Mouse (Mus musculus): ENCODE data around the gene Otub1. TPM values are rescaled to one million over a fixed set of nuclear protein-coding genes. Genes with fewer than 3 reads are reported as not detected.
A peak's percentile ranks its signal among the peaks of the same experiment; 100 is the strongest.

Gene Otub1
- polyA plus RNA-seq, 1 experiment from 2014 or later = 262 TPM

DNA sequence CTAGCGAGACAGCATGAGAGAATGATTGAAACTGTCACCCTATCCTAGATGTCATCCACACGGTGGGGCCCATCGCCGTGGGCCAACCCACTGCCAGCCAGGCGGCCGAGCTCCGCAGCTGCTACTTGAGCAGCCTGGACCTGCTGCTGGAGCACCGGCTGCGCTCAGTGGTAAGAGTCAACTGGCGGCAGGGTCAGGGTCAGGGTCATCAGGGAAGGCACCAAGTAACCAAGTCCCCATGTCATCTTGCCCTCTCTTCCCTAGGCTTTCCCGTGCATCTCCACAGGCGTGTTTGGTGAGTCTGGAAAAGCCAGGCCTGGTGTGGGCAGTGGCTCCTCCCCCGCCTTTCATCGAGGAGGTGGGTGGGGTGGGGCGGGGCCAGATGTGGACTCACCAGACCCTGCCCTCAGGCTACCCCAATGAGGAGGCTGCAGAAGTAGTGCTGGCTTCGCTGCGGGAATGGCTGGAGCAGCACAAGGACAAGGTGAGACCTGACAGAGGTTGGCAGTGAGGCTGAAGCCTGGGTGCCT lies 9.3 kb downstream of the Otub1 start:
- WGBS = 15% methylated on average over 17 of the region's 17 CpGs
- Histone ChIP-seq H3K36me3 (ENCODE audit: control insufficient read depth, insufficient read depth, low read length) (peaks cover 48% of the 10 kb centered on the region), H3K27me3 (replicated peaks; ENCODE audit: control insufficient read depth, insufficient read depth, low read length) (no peaks in the 10 kb centered on the region), H3K4me3 (ENCODE audit: low read depth, low read length) (no peak overlapping the region), H3K4me2 (ENCODE audit: low read length) (no peak overlapping the region), H3K27ac (ENCODE audit: low read depth, low read length) (no peak overlapping the region), H3K9me3 (replicated peaks; ENCODE audit: control insufficient read depth, low read length) (no peaks in the 10 kb centered on the region), H3K4me1 (ENCODE audit: control insufficient read depth, insufficient read depth, low read length) (peaks cover 12% of the 10 kb centered on the region), H3K9ac (ENCODE audit: low read length) (no peak overlapping the region)
- DNase-seq (ENCODE audit: low spot score) = no peak
- peak; percentile 15; the same call in 1 of the 2 replicates for ATAC-seq

DNA sequence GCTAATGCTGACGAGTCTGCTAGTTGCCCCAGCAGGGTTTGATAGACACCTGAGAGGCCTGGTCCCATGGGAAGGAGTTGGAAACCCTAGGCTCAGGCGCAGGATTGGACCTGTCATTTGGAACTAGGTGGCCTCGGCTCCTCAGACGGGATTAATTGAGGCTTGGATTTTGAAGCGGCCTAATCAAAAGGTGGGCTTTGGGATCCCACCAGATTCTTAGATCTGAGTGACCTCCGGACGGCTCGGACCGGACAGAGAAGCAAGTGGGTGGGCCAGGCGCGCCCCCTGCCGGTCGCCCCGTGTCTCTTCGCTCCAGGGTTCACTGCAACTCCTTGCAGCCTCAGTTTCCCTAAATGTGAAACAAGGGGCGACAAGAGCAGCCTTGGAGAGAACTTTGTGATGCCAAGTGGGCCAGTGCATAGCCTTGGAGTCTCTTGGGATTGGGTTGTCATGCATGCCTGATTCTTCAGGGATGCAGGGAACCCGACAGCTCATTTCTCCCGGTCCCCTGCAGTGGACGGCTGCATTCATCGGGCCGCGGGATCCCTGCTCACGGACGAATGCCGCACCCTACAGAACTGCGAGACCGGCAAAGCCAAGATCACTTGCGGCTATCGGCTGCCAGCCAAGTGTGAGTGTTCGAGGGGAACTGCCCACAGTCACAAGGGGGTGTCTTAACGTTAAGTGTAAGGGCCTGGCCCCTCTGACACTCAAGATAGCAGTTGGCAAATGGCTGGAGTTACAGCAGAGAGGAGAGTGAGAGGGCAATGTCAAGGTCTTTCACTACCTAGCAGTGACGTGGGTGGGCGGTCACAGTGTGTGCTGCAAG lies 10.0 kb downstream of the Otub1 start:
- Histone ChIP-seq H3K9me3 (replicated peaks; ENCODE audit: control insufficient read depth, low read length) (no peaks in the 10 kb centered on the region), H3K4me3 (ENCODE audit: low read depth, low read length) (no peak overlapping the region), H3K36me3 (ENCODE audit: control insufficient read depth, insufficient read depth, low read length) (peaks cover 41% of the 10 kb centered on the region), H3K9ac (ENCODE audit: low read length) (no peak overlapping the region), H3K4me2 (ENCODE audit: low read length) (no peak overlapping the region), H3K27me3 (replicated peaks; ENCODE audit: control insufficient read depth, insufficient read depth, low read length) (no peaks in the 10 kb centered on the region), H3K27ac (ENCODE audit: low read depth, low read length) (no peak overlapping the region), H3K4me1 (ENCODE audit: control insufficient read depth, insufficient read depth, low read length) (peaks cover 15% of the 10 kb centered on the region)
- no peak for ATAC-seq
- DNase-seq (ENCODE audit: low spot score) = peak; percentile 59
- WGBS = 14% methylated on average over 33 of the region's 33 CpGs

DNA sequence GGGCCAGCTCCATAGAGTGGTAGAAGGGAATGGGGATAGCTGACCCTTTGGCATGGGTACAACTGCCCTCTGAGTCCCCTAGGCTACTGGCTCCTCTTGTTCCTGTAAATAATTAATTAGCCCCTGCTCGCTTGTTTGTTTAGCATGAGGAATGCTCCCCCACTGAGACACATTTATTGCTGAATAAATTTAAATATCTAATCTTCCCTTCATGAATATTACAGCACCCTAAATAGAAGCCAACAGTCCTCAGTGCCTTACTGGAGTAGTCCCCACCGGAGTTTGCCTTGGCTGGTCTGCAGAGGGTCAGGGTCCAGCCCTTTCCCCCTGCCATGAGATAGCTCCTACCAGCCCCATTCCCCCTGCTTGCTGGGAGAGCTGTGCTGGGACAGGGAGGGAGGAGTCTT lies 13.6 kb downstream of the Otub1 start:
- Histone ChIP-seq H3K9me3 (replicated peaks; ENCODE audit: control insufficient read depth, low read length) (no peaks in the 10 kb centered on the region), H3K9ac (ENCODE audit: low read length) (no peak overlapping the region), H3K4me1 (ENCODE audit: control insufficient read depth, insufficient read depth, low read length) (peaks cover 23% of the 10 kb centered on the region), H3K27ac (ENCODE audit: low read depth, low read length) (no peak overlapping the region), H3K4me3 (ENCODE audit: low read depth, low read length) (no peak overlapping the region), H3K4me2 (ENCODE audit: low read length) (no peak overlapping the region), H3K36me3 (ENCODE audit: control insufficient read depth, insufficient read depth, low read length) (peaks cover 8% of the 10 kb centered on the region; the same call in 1 of the 2 replicates), H3K27me3 (replicated peaks; ENCODE audit: control insufficient read depth, insufficient read depth, low read length) (no peaks in the 10 kb centered on the region)
- WGBS = 0% methylated on average over 2 of the region's 2 CpGs
- ATAC-seq (no peak), DNase-seq (ENCODE audit: low spot score) (peak; percentile 71)

- peaks cover 23% of the 10 kb centered on the region for H3K4me1 ChIP-seq (ENCODE audit: control insufficient read depth, insufficient read depth, low read length)
- ATAC-seq = no peak
Measured at GRCm38 (mm10) chr19:7191639-7192038, 14.5 kb downstream of the Otub1 start.

GRCm38 (mm10) chr19:7190986-7191385 lies 15.1 kb downstream of the Otub1 start:
- no peak overlapping the region for H3K4me3 ChIP-seq (ENCODE audit: low read depth, low read length)
- no peaks in the 10 kb centered on the region for H3K36me3 ChIP-seq (ENCODE audit: control insufficient read depth, insufficient read depth, low read length)
- H3K4me1 ChIP-seq (ENCODE audit: control insufficient read depth, insufficient read depth, low read length) = peaks cover 23% of the 10 kb centered on the region
- DNase-seq (ENCODE audit: low spot score) = no peak
- no peak overlapping the region for H3K27ac ChIP-seq (ENCODE audit: low read depth, low read length)
- no peaks in the 10 kb centered on the region for H3K9me3 ChIP-seq (replicated peaks; ENCODE audit: control insufficient read depth, low read length)
- ATAC-seq = no peak
- H3K27me3 ChIP-seq (replicated peaks; ENCODE audit: control insufficient read depth, insufficient read depth, low read length) = no peaks in the 10 kb centered on the region
- H3K9ac ChIP-seq (ENCODE audit: low read length) = no peak overlapping the region
- H3K4me2 ChIP-seq (ENCODE audit: low read length) = no peak overlapping the region
- WGBS = 11% methylated on average over 5 of the region's 5 CpGs

More at GRCm38 (mm10) chr19:7191639-7192038, 14.5 kb downstream of the Otub1 start:
- Histone ChIP-seq H3K4me2 (ENCODE audit: low read length) (no peak overlapping the region), H3K27ac (ENCODE audit: low read depth, low read length) (no peak overlapping the region), H3K9ac (ENCODE audit: low read length) (no peak overlapping the region), H3K27me3 (replicated peaks; ENCODE audit: control insufficient read depth, insufficient read depth, low read length) (no peaks in the 10 kb centered on the region), H3K4me3 (ENCODE audit: low read depth, low read length) (no peak overlapping the region), H3K9me3 (replicated peaks; ENCODE audit: control insufficient read depth, low read length) (no peaks in the 10 kb centered on the region), H3K36me3 (ENCODE audit: control insufficient read depth, insufficient read depth, low read length) (no peaks in the 10 kb centered on the region)
- 52% methylated on average over 6 of the region's 6 CpGs for WGBS
- no peak for DNase-seq (ENCODE audit: low spot score)

- ATAC-seq = no peak
- H3K4me3 ChIP-seq (ENCODE audit: low read depth, low read length) = no peak overlapping the region
- 83% methylated on average over 4 of the region's 4 CpGs for WGBS
- DNase-seq (ENCODE audit: low spot score) = no peak
- no peak overlapping the region for H3K4me2 ChIP-seq (ENCODE audit: low read length)
- no peak overlapping the region for H3K27ac ChIP-seq (ENCODE audit: low read depth, low read length)
- peaks cover 31% of the 10 kb centered on the region for H3K4me1 ChIP-seq (ENCODE audit: control insufficient read depth, insufficient read depth, low read length)
- no peak overlapping the region for H3K9ac ChIP-seq (ENCODE audit: low read length)
- H3K27me3 ChIP-seq (replicated peaks; ENCODE audit: control insufficient read depth, insufficient read depth, low read length) = no peaks in the 10 kb centered on the region
- no peaks in the 10 kb centered on the region for H3K9me3 ChIP-seq (replicated peaks; ENCODE audit: control insufficient read depth, low read length)
- no peaks in the 10 kb centered on the region for H3K36me3 ChIP-seq (ENCODE audit: control insufficient read depth, insufficient read depth, low read length)
Measured at GRCm38 (mm10) chr19:7189026-7189425, 17.1 kb downstream of the Otub1 start.

- Histone ChIP-seq H3K4me1 (ENCODE audit: control insufficient read depth, insufficient read depth, low read length) (peaks cover 39% of the 10 kb centered on the region), H3K36me3 (ENCODE audit: control insufficient read depth, insufficient read depth, low read length) (no peaks in the 10 kb centered on the region), H3K27ac (ENCODE audit: low read depth, low read length) (no peak overlapping the region), H3K9me3 (replicated peaks; ENCODE audit: control insufficient read depth, low read length) (no peaks in the 10 kb centered on the region), H3K27me3 (replicated peaks; ENCODE audit: control insufficient read depth, insufficient read depth, low read length) (no peaks in the 10 kb centered on the region), H3K9ac (ENCODE audit: low read length) (no peak overlapping the region), H3K4me3 (ENCODE audit: low read depth, low read length) (no peak overlapping the region), H3K4me2 (ENCODE audit: low read length) (no peak overlapping the region)
- 56% methylated on average over 5 of the region's 5 CpGs for WGBS
- ATAC-seq (no peak), DNase-seq (ENCODE audit: low spot score) (no peak)
Measured at GRCm38 (mm10) chr19:7187157-7187556, 19.0 kb downstream of the Otub1 start.

DNA sequence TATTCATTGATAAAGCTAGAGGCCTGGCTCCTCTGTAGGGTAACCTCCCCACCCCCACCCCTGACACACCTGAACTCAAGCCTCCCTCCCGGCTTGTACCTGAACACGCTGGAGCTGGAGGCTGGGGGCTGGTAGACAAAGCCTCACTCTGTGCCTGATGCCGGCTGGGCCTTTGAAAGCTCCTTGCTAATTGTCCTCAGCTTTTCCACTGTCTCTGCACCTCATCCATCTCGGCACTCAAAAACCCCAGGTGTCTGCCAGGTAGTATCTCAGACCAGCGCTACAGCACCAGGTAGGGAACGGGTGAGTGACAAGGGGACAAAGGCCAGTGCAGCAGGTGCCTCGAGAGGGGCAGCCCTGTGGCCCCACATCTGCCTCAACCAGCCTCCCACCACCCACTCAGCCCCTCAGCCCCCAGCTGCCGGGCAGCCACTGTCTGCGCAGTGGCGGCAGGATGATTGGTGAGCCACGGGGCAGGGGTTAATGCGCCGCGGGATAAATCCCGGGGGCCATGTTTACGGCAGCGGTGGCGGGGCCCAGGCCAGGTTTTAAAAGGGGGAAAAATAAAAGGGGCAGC lies 20.3 kb downstream of the Otub1 start:
- Histone ChIP-seq H3K4me2 (ENCODE audit: low read length) (no peak overlapping the region), H3K4me1 (ENCODE audit: control insufficient read depth, insufficient read depth, low read length) (peaks cover 43% of the 10 kb centered on the region), H3K27me3 (replicated peaks; ENCODE audit: control insufficient read depth, insufficient read depth, low read length) (no peaks in the 10 kb centered on the region), H3K36me3 (ENCODE audit: control insufficient read depth, insufficient read depth, low read length) (no peaks in the 10 kb centered on the region), H3K4me3 (ENCODE audit: low read depth, low read length) (no peak overlapping the region), H3K9ac (ENCODE audit: low read length) (0 out of 2 replicates have a peak overlapping the region, but pooled peaks have one; percentile 25), H3K27ac (ENCODE audit: low read depth, low read length) (no peak overlapping the region), H3K9me3 (replicated peaks; ENCODE audit: control insufficient read depth, low read length) (no peaks in the 10 kb centered on the region)
- 10% methylated on average over 18 of the region's 18 CpGs for WGBS
- DNase-seq (ENCODE audit: low spot score) (no peak), ATAC-seq (no peak)

DNA sequence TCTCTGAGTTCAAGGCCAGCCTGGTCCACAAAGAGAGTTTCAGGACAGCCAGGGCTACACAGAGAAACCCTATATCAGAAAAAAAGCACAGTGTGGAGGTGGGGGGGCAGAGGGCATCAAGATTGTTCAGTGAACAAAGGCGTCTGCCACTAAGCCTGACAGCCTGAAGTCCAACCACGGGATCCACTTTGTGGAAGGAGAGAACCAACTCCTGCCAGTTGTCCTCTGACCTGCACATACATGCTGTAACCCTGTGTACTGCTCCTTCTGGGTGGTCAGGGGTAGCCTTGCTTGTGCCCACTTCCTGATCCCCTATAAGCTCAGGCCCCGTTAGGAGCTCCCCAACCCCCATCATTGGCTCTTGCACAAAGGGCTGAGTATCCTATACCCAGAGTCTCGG lies 21.1 kb downstream of the Otub1 start:
- H3K27me3 ChIP-seq (replicated peaks; ENCODE audit: control insufficient read depth, insufficient read depth, low read length) = no peaks in the 10 kb centered on the region
- DNase-seq (ENCODE audit: low spot score) = no peak
- no peaks in the 10 kb centered on the region for H3K36me3 ChIP-seq (ENCODE audit: control insufficient read depth, insufficient read depth, low read length)
- H3K4me2 ChIP-seq (ENCODE audit: low read length) = no peak overlapping the region
- peaks cover 47% of the 10 kb centered on the region for H3K4me1 ChIP-seq (ENCODE audit: control insufficient read depth, insufficient read depth, low read length)
- H3K27ac ChIP-seq (ENCODE audit: low read depth, low read length) = no peak overlapping the region
- ATAC-seq = no peak
- H3K9me3 ChIP-seq (replicated peaks; ENCODE audit: control insufficient read depth, low read length) = no peaks in the 10 kb centered on the region
- no peak overlapping the region for H3K4me3 ChIP-seq (ENCODE audit: low read depth, low read length)
- 42% methylated on average over 4 of the region's 4 CpGs for WGBS
- no peak overlapping the region for H3K9ac ChIP-seq (ENCODE audit: low read length)

Measured in forebrain, embryonic 14.5 days (tissue).